Mouse (Mus musculus): ENCODE results near the gene Tubg1. TPM values are rescaled to one million over a fixed set of nuclear protein-coding genes. Genes with fewer than 3 reads are reported as not detected.

The Tubg1 gene
- 10 to 100 TPM; 27.0 to 31.1 TPM for total RNA-seq (2021)

GRCm38 (mm10) chr11:101119761-101120544 is at the start of gene Tubg1, which contains the start of gene Retreg3:
Gene Tubg1 (plus strand): TSS chr11:101119938.
Gene Retreg3 (minus strand): TSS chr11:101119893.
- intact Hi-C loops (cut with DNase I), result loop anchor here (2.0 kb wide), 1 partner anchor 49 kb away; no protein-coding TSS in a partner anchor
- DNase-seq, result peak; percentile 99

- no peak for DNase-seq
- intact Hi-C loops (cut with DNase I), result no loop called here
Measured at GRCm38 (mm10) chr11:101070189-101070527, 49.6 kb upstream of the Tubg1 start.

- intact Hi-C loops (cut with DNase I), result no loop called here
- DNase-seq, result no peak
Measured at GRCm38 (mm10) chr11:101070987-101071386, 48.8 kb upstream of the Tubg1 start.

- intact Hi-C loops (cut with DNase I), result no loop called here
- DNase-seq, result no peak
Measured at GRCm38 (mm10) chr11:101071810-101072428, 47.8 kb upstream of the Tubg1 start.

- intact Hi-C loops (cut with DNase I), result no loop called here
- DNase-seq, result no peak
Measured at GRCm38 (mm10) chr11:101078121-101078520, 41.6 kb upstream of the Tubg1 start, which contains the start of gene Hsd17b1. Gene Hsd17b1 (plus strand): TSS chr11:101078411.

- intact Hi-C loops (cut with DNase I), result no loop called here
- DNase-seq, result no peak
Measured at GRCm38 (mm10) chr11:101079746-101080145, 40.0 kb upstream of the Tubg1 start.

- intact Hi-C loops (cut with DNase I), result no loop called here
- DNase-seq, result no peak
Measured at GRCm38 (mm10) chr11:101080421-101080820, 39.3 kb upstream of the Tubg1 start.

GRCm38 (mm10) chr11:101081659-101082058 is 38.1 kb upstream of the Tubg1 start:
- intact Hi-C loops (cut with DNase I), result loop anchor here (1.0 kb wide), 1 partner anchor 94 kb away; the partner anchor contains the start of gene Ccr10

GRCm38 (mm10) chr11:101082208-101083082 is 37.3 kb upstream of the Tubg1 start, which contains the start of gene Coasy:
Gene Coasy (plus strand): TSS chr11:101082565.
- intact Hi-C loops (cut with DNase I), result loop anchor here (1.0 kb wide), 1 partner anchor 93 kb away; the partner anchor contains the start of gene Ccr10
- peak; percentile 90 for DNase-seq

More at GRCm38 (mm10) chr11:101081659-101082058, 38.1 kb upstream of the Tubg1 start:
- peak in 1 of 2 experiments; percentile 23 for DNase-seq

GRCm38 (mm10) chr11:101083083-101083697 is 36.5 kb upstream of the Tubg1 start:
- peak in 1 of 2 experiments; percentile 46 for DNase-seq
- intact Hi-C loops (cut with DNase I), result no loop called here

GRCm38 (mm10) chr11:101084246-101084645 is 35.5 kb upstream of the Tubg1 start:
- intact Hi-C loops (cut with DNase I), result no loop called here
- no peak for DNase-seq

GRCm38 (mm10) chr11:101084811-101085210 is 34.9 kb upstream of the Tubg1 start:
- intact Hi-C loops (cut with DNase I), result no loop called here
- no peak for DNase-seq

- no peak for DNase-seq
- intact Hi-C loops (cut with DNase I), result no loop called here
Measured at GRCm38 (mm10) chr11:101085617-101086322, 34.0 kb upstream of the Tubg1 start.

GRCm38 (mm10) chr11:101086323-101086674 is 33.4 kb upstream of the Tubg1 start:
- DNase-seq, result peak in 1 of 2 experiments; percentile 47
- intact Hi-C loops (cut with DNase I), result no loop called here

GRCm38 (mm10) chr11:101086756-101087681 is 32.7 kb upstream of the Tubg1 start, which contains the start of gene Mlx:
Gene Mlx (plus strand): TSS chr11:101087277.
- peak; percentile 93 to 95 for DNase-seq
- intact Hi-C loops (cut with DNase I), result no loop called here

- DNase-seq, result no peak
- intact Hi-C loops (cut with DNase I), result no loop called here
Measured at GRCm38 (mm10) chr11:101087682-101088055, 32.1 kb upstream of the Tubg1 start.

GRCm38 (mm10) chr11:101089931-101090330 is 29.8 kb upstream of the Tubg1 start:
- no peak for DNase-seq
- intact Hi-C loops (cut with DNase I), result loop anchor here (10.0 kb wide), 1 partner anchor 215 kb away; the partner anchor contains the start of gene Becn1

- no peak for DNase-seq
- intact Hi-C loops (cut with DNase I), result loop anchor here (1.0 to 10.0 kb wide), 2 partner anchors 79 to 210 kb away; partner anchors contain the start of gene Becn1
Measured at GRCm38 (mm10) chr11:101094930-101095313, 24.8 kb upstream of the Tubg1 start.

Measured in heart, postnatal 10 days (tissue).